Mouse (Mus musculus): ENCODE data around the gene Ifitm10. TPM values are rescaled to one million over a fixed set of nuclear protein-coding genes. Genes with fewer than 3 reads are reported as not detected.
A peak's percentile ranks its signal among the peaks of the same experiment; 100 is the strongest.
"Not testable (repeated sequence)": the region's sequence is repeated elsewhere in the genome, so short reads cannot be mapped to it uniquely, and the experiment has no call there.

The Ifitm10 gene
- total RNA-seq, 2 experiments from 2014 or later: 3.3 to 4.8 TPM

DNA sequence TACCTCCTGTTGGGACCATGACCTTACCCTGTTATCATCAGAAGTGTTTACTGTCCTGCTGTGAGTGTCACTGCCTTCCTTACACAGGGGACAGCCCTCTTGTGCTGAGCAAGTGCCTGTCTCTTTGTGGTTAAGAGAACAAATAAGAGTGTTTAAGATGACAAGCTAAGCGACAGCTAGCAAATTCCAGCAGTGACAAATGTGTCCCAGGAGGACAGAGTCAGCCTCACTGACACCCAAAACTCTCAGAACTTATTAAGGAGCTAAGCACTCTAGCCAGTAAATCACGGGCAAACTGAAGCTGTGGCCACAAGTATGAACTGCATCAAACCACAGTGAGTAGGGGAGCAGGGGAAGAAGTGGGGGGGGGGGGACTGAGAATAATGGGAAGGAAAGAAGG, 52.6 kb downstream of the Ifitm10 start:
- DNase-seq: no peak

DNA sequence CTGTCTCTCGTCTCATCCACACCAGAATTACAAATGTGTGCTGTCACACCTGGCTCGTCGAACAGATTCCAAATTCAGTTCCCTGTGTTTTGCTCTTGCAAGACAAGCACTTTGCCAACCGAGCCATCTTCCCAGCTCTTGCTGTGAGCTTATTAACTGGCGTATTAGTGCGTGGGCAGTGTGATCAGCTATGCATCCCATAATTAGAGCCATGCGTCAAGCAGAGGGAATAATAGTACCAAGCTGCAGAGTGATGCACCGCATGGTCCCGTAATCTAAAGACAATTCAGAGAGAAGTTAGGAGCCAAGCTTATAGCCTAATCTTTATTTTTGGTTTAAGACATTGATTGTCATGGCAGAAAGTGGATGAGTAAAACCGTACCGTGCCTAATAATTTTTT, 54.4 kb downstream of the Ifitm10 start:
- no peak for DNase-seq

DNA sequence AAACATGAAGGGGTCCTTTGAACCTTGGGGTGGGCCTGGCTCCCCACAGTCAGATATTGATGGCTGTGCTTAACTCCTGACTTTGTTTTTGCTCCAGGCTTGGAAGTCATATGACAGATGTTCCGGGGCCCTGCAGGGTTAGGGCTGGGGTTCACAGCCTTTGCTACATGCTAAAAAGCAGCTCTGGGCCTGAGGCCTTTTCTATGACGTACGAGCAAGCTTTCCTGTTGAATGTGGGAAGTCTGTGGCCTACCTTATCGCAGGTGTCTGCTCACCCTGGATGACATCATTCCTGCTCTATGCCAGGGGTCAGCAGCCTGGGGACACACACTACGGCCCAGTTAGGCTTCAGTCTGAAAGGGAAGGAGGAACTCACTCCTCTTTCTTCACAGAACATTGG, 56.3 kb downstream of the Ifitm10 start:
- DNase-seq: no peak

DNA sequence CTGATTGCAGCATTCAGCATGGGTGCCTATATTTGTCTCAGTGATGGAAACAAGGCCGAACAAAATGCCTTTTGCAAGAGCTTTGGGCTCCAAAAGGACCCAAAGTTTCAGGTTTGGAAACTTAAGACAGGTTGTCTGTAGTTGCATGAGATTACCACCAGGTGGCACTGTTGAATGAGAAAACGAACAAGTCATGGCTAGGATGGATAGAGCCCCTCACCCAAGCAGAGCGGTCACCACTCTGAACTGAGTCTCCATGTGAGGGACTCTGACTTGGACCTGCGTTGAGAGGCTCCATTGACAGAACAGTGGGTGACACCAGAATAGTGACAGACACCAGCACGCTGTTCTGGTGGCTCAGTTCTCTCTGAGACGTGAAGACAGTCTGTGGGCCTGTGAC, 57.0 kb downstream of the Ifitm10 start:
- no peak for DNase-seq

DNA sequence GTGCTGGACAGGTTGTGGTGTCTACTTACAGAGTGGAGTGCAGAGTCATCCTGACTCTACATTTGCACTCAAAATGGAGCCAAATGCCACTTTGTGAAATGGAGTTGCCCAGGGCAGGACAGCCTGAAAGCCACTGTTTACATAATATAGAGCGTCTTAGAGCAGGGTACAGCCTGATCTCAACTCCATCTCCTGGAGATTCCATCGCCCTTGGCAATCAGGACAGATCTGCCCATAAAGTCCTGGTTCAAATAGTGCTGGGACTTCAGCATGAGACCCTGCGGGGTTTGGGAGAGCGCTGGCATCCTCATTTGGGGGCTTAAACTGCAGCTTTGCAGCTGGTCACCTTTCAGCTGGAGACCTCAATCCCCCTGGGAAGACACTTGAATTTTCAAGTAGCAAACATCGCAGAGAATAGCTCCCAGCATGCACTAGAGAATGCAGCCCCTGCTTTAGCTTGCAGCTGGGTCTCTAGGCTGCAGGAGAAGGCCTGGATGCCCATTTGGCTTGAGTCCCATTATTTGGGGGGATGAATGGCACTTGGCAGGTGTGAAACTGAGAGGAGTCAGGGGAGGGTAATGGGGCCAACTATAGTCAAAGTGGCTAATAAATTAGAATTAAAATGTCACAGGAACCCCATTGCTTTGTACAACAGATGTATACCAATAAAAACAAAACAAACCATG, 58.8 kb downstream of the Ifitm10 start:
- no peak for DNase-seq

DNA sequence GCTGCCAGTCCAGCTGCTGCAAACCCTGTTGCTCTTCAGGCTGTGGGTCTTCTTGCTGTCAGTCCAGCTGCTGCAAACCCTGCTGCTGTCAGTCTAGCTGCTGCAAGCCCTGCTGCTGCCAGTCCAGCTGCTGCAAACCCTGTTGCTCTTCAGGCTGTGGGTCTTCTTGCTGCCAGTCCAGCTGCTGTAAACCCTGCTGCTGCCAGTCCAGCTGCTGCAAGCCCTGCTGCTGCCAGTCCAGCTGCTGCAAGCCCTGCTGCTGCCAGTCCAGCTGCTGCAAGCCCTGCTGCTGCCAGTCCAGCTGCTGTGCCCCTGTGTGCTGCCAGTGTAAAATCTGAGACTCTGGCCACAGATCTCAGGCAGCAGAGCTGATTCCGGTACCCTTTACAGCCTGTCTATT, 69.6 kb downstream of the Ifitm10 start:
- not testable (repeated sequence) for DNase-seq

DNA sequence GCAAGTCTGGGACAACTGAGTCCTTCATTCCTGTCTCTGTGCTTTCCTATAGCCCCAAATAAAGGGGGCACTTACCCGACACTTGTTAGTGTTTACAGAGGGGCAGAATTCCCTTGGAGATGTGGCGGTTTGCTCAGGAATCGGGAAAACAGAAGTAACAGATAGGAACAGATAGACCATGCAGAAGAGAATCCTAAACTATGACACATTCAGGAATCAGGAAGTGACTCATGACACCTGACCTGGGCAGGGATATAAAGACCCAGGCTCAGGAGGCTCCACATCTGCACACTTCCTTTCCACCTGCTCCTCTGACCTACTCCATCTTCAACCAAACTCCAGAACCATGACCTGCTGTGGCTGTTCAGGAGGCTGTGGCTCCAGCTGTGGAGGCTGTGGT, 70.3 kb downstream of the Ifitm10 start, which contains the start of gene Krtap5-4:
Krtap5-4 (plus strand) TSS at position 301 of the 400 bp plus-strand sequence.
- no peak for DNase-seq

DNA sequence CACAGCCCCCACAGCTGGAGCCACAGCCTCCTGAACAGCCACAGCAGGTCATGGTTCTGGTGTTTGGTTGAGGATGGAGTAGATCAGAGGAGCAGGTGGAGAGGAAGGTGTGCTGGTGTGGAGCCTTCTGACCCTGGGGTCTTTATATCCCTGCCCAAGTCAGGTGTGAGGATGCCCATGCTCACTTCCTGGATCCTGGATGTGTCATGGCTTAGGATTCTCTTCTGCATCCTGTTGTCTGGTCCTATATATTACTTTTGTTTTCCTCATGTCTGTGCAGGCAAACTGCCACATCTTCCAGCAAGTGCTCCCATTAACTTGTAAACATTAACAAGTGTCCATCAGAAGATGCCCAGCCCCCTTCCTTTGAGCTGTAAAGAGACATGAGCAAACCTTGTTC, 76.5 kb downstream of the Ifitm10 start, which contains the start of gene Krtap5-1:
Krtap5-1 (minus strand) TSS at position 101 of the 400 bp plus-strand sequence.
- not testable (repeated sequence) for DNase-seq

DNA sequence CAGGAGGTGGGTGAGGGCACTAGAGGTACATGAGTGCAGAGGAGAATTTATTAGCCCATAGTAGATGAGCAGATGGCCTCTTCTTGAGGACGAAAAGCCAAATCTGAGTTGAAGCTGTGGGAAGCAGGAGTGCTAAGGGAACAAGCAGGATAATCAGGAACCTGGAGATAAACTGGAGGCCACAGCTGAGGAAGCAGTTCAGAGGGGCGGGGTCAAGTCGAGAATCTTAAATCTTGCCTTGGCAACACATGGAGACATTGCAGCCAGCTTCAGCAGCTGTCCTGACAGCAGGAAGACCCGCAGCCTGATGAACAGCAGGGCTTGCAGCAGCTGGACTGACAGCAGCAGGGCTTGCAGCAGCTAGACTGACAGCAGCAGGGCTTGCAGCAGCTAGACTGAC, 77.4 kb downstream of the Ifitm10 start:
- not testable (repeated sequence) for DNase-seq

DNA sequence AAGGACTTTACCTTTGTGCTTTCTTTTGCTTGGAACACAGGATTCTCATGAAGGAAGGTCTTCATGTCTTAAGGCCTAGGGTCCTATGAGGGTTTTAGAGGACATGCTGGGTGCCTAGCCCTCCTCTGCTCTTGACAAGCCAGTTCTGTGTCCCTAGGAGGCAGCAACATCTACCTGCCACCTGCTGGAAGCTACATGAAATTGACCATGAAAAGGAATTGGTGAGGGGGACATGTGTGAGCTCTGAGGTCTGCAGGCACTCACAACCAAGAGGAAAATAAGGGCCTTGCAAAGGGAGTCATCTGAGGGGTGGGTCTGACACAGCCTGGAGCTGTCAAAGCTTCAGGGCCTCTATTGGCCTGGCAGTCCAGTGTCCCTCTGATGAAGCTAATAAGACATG, 78.1 kb downstream of the Ifitm10 start:
- DNase-seq: no peak

DNA sequence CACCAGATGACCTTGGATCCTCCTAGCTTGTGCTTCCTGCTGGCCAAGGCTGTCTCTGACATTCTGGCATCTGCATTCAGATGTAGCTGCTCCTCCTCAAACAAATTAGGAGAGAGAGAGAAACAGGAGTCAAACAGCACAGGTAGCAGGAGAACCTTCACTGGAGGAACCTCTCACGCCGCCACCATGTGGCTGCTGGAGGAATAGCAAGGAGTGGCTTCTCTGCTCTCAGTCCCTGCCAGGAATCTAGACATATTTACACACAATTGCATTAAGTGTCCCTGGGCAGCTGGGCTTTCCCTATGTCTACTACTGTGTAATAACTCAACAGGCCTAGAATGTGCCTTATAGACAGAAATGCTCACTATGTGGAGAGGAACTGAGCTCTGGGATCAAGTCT, 79.7 kb downstream of the Ifitm10 start:
- not testable (repeated sequence) for DNase-seq

DNA sequence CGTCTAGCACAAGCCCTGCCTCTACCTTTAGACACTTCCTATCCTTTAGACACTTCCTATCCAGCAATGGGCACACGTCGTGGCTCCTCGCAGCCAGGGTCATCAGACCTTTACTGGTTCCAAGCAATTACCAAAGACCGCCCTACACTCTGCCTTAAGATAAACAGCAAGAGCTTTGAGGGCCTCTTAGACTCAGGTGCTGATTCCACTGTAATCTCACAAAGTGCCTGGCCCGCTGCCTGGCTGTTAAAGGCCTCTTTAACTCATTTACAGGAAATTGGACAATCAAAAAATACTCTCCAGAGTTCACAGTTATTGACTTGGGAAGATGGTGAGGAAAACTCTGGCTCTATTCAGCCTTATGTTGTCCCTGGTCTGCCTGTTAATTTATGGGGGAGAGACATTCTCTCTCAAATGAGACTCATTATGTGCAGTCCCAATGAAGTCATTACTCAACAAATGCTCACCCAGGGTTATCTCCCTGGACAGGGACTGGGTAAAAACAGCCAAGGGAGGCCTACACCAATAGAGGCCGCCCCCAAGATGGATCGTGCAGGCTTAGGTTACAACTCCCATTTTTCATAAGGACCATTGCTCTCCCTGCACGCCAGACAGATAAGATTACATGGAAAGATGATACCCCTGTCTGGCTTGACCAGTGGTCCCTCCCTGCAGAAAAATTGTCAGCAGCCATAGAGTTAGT, 87.5 kb downstream of the Ifitm10 start:
- not testable (repeated sequence) for DNase-seq

DNA sequence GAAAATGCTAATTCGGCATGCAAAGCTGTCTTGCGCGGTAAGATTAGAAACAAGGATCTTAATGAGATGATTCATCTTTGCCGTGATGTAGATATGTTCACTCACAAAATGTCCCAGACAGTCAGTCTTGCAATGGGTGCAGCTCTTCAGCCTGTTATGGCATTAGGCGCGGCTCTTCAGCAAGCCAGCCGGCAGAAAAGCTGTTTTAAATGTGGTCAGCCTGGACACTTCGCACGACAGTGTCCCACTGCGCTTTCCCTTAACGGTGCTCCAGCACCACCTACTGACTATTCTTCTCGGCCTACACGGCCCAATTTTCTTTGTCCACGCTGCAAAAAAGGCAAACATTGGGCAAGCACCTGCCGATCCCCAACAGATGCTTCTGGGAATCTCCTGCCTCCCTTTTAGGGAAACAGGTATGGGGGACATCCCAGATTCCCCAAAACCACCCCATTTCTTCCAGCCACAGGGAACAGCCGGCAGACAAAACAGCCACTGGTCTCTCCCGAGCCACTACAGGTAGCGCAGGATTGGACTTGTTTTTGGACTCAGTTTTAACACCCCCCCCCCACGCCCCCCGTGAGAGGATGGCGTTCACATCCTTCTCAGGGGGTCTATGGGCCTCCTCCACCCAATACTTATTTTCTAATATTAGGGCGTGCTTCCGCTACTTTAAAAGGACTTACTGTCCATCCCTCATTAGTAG, 88.3 kb downstream of the Ifitm10 start:
- peak; percentile 19 for DNase-seq

DNA sequence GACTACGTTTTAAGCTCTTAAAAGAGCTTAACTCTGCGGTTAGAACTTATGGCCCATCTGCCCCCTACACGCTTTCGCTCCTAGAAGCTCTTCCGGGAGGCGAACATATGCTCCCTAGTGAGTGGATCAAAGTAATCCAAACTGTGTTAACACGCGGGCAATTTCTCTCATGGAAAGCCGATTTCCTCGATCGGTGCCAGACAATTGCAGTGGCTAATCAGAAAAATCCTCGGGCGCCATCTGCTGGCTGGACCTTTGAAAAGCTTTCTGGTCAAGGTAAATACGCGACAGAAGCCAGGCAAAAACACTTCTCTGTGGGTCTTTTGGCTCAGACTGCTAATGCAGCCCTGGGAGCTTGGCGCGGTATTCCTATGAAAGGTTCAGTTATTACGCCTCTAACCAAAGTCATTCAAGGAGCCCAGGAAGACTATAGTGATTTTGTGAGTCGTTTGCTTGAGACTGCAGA, 88.9 kb downstream of the Ifitm10 start:
- DNase-seq: peak; percentile 94

DNA sequence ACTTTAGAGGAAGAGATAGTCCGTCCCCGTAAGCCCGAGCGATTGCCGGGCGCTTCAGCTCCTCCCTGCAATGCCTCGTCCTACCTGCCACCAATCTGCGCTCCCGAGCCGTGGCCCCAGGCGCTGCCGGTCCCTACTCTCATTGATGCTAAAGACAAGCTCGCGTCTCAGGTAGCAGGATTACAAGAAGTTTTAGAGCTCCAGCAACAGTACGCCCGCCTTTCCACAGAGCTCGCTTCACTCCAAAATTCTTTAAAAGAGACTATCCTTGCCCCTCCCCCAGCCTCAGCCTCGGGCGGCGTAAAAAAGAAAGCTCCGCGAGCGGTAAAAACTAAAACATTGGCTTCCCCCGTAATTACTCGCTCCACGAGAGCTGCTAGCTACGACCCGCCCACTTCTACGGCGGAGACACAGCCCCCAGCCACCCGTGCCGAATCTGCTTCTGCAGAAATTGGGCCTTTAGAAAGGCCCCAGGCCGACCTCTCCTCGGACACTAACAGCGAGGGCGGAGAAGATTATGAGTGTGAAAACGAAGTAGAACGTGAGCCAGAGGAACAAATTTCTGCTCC, 89.4 kb downstream of the Ifitm10 start:
- DNase-seq: peak; percentile 43

DNA sequence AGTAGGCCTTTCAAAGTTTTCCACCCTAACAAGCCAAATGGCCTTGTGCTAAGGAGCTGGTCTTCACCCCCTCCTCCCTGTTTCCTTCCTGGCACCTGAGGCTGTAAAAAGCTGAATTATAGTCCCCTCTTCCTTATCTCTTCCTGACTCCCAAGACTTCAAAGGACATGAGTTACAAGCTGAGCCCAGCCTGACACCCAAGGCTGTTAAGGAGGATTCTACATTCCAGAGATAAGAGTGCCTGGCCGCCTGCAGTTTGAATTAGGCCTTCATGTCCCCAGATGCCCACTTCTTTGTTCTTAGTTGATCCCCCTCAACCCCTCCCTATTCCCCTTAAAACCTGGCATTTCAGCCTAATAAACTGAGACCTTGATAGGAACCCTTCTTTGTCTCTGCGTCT, 90.7 kb downstream of the Ifitm10 start:
- not testable (repeated sequence) for DNase-seq

DNA sequence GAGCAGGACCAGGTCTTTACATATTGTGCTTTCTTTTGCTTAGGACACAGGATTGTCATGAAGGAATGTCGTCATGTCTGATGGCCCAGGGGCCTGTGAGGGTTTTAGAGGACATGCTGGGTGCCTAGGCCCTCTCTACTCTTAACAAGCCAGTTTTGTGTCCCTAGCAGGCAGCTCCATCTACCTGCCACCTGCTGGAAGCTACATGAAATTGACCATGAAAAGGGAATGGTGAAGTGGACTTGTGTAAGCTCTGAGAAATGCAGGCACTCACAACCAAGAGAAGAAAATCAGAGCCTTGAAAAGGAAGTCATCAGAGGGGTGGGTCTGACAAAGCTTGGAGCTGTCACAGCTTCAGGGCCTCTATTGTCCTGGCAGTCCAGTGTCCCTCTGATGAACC, 94.3 kb downstream of the Ifitm10 start:
- DNase-seq: not testable (repeated sequence)

DNA sequence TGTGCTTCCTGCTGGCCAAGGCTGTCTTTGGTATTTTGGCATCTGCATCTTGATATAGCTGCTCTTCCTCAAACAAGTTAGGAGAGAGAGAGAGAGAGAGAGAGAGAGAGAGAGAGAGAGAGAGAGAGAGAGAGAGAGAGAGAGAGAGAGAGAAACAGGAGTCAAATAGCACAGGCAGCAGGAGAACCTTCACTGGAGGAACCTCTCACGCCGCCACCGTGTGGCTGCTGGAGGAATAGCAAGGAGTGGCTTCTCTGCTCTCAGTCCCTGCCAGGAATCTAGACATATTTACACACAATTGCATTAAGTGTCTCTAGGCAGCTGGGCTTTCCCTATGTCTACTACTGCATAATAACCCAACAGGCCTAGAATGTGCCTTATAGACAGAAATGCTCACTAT, 95.4 kb downstream of the Ifitm10 start:
- DNase-seq: peak; percentile 73
